Mouse (Mus musculus) liver, embryonic 11.5 days (tissue): ENCODE results near the gene Col4a2. TPM values are rescaled to one million over a fixed set of nuclear protein-coding genes. Genes with fewer than 3 reads are reported as not detected.
A peak's percentile ranks its signal among the peaks of the same experiment; 100 is the strongest.

ENCODE experiments used
- ATAC-seq: fragments of 200-750 bp; cut with Nextera tagmentation; replicated peaks from 2 replicates; pipeline ENCODE4 v1.8.0; 2017; ENCODE audit warnings: moderate number of reproducible peaks, mild to moderate bottlenecking, moderate TSS enrichment, moderate library complexity; ENCODE audit not compliant: low FRiP score
- DNase-seq: peaks from one replicate; pipeline ENCODE4 v3.0.0-alpha.2; 2017; ENCODE audit warnings: low spot score
- H3K27ac ChIP-seq: fragments of 300-500 bp; sonication (generic); 2 replicates; pipeline ENCODE4 v1.5.1; 2014; ENCODE audit warnings: mild to moderate bottlenecking, low read depth, low read length, control low read depth
- H3K27me3 ChIP-seq: fragments of 300-500 bp; sonication (generic); replicated peaks from 2 replicates; pipeline ENCODE4 v1.6.1; 2014; ENCODE audit warnings: low read length, mixed read lengths; ENCODE audit not compliant: control insufficient read depth, insufficient read depth
- H3K36me3 ChIP-seq: fragments of 300-500 bp; sonication (generic); 2 replicates; pipeline ENCODE4 v1.6.1; 2014; ENCODE audit warnings: mild to moderate bottlenecking, low read length, moderate library complexity, mixed read lengths; ENCODE audit not compliant: control insufficient read depth, insufficient read depth
- H3K4me1 ChIP-seq: fragments of 300-500 bp; sonication (generic); replicated peaks from 2 replicates; pipeline ENCODE4 v1.6.1; 2014; ENCODE audit warnings: low read length, mixed read lengths; ENCODE audit not compliant: control insufficient read depth, insufficient read depth
- H3K4me2 ChIP-seq: fragments of 300-500 bp; sonication (generic); 2 replicates; pipeline ENCODE4 v1.6.1; 2014; ENCODE audit warnings: mild to moderate bottlenecking, control low read depth, moderate library complexity
- H3K4me3 ChIP-seq: fragments of 300-500 bp; sonication (generic); 2 replicates; pipeline ENCODE4 v1.5.1; 2014; ENCODE audit warnings: low read depth, low read length, control low read depth
- H3K9ac ChIP-seq: fragments of 300-500 bp; sonication (generic); 2 replicates; pipeline ENCODE4 v1.6.1; 2014; ENCODE audit warnings: low read depth, low read length, control low read depth
- H3K9me3 ChIP-seq: fragments of 300-500 bp; sonication (generic); 2 replicates; pipeline ENCODE4 v1.6.1; 2016; ENCODE audit warnings: low read length, inconsistent platforms, mixed read lengths; ENCODE audit not compliant: control insufficient read depth
- WGBS: fragments of 180-500 bp; shearing (Covaris S2); extraction: QIAGEN DNeasy Blood & Tissue Kit; methylation state at CpG from one replicate; pipeline ENCODE4 v1.1.7; 2014; 5-methylcytosine and 5-hydroxymethylcytosine counted together
- polyA plus RNA-seq: library from polyadenylated mRNA; unstranded; fragments of >200 nt; fragmentation: Nextera tagmentation; extraction: Ambion mirVana; gene quantifications from 2 replicates; pipeline ENCODE4 v1.2.1, GENCODE M21; 2014

Col4a2 gene
- polyA plus RNA-seq, 1 experiment from 2014 or later = 12.2 TPM

- DNase-seq = no peak
- H3K4me1 ChIP-seq = peaks cover 8% of the 10 kb centered on the region
These were observed 160.5 kb downstream of the Col4a2 start for GRCm38 (mm10) chr8:11473072-11473471.

GRCm38 (mm10) chr8:11475397-11475796 lies 162.8 kb downstream of the Col4a2 start:
- ATAC-seq (no peak), DNase-seq (no peak)
- Histone ChIP-seq H3K36me3 (no peaks in the 10 kb centered on the region), H3K27ac (no peak overlapping the region), H3K9ac (no peak overlapping the region), H3K4me2 (no peak overlapping the region), H3K27me3 (peaks cover 81% of the 10 kb centered on the region), H3K9me3 (no peaks in the 10 kb centered on the region), H3K4me3 (no peak overlapping the region), H3K4me1 (peaks cover 17% of the 10 kb centered on the region)
- WGBS = 8% methylated on average over 9 of the region's 10 CpGs

More at GRCm38 (mm10) chr8:11473072-11473471, 160.5 kb downstream of the Col4a2 start:
- 37% methylated on average over 4 of the region's 4 CpGs for WGBS
- peak; percentile 51 for ATAC-seq
- no peak overlapping the region for H3K9ac ChIP-seq
- H3K27ac ChIP-seq = no peak overlapping the region
- H3K36me3 ChIP-seq = no peaks in the 10 kb centered on the region
- peaks cover 58% of the 10 kb centered on the region for H3K27me3 ChIP-seq
- no peak overlapping the region for H3K4me2 ChIP-seq
- no peaks in the 10 kb centered on the region for H3K9me3 ChIP-seq
- no peak overlapping the region for H3K4me3 ChIP-seq

GRCm38 (mm10) chr8:11475876-11476275 lies 163.3 kb downstream of the Col4a2 start:
- no peak for ATAC-seq
- no peaks in the 10 kb centered on the region for H3K9me3 ChIP-seq
- peaks cover 17% of the 10 kb centered on the region for H3K4me1 ChIP-seq
- 4% methylated on average over 2 of the region's 2 CpGs for WGBS
- H3K4me2 ChIP-seq = peak overlapping the region; percentile 95
- H3K9ac ChIP-seq = no peak overlapping the region
- no peak for DNase-seq
- no peak overlapping the region for H3K27ac ChIP-seq
- H3K27me3 ChIP-seq = peaks cover 83% of the 10 kb centered on the region
- no peaks in the 10 kb centered on the region for H3K36me3 ChIP-seq
- H3K4me3 ChIP-seq = no peak overlapping the region

DNA sequence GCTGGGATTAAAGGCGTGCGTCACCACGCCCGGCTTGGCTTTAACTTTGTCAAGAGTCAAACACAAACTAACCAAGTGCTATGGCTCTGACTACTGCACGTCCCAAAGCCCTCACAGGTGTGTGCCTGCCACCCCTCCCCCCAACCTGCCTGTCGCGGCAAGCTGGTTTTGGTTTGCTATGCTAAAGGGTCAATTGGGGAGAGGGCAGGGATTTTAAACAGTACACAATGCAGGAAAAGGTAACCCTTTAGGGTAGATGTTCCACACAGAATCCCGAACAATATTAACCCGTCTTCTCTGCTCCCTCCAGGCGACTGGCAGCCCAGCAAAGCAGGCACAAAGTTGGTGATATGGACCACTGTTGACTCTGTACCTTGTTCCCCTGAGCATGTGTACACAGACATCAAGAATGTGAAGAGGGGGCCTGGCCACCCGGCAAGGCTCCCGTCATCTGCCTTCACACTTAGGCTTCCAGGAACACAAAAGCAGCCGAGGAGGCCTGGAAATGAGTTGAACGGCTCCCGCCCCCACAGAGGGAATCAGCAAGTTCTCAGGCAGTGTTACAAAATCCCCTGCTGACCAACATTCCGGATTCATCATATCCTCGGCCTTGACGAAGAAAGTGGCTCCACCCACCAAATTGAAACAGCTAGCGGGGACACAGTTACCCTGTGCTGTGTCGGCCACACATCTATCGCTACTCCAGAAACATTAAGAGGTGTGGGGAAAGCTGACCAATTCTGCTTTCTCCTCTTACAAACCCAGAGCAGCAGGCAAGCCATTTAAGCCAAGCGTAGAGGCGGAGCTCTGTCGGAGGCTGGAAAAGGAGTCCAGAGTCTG lies 164.0 kb downstream of the Col4a2 start:
- WGBS = 8% methylated on average over 24 of the region's 24 CpGs
- peak overlapping the region; percentile 25; the same call in 1 of the 2 replicates for H3K27ac ChIP-seq
- no peak overlapping the region for H3K9ac ChIP-seq
- peak overlapping the region; percentile 63 for H3K4me3 ChIP-seq
- no peak for DNase-seq
- H3K27me3 ChIP-seq = peaks cover 85% of the 10 kb centered on the region
- H3K4me2 ChIP-seq = peak overlapping the region; percentile 95
- no peaks in the 10 kb centered on the region for H3K9me3 ChIP-seq
- peaks cover 17% of the 10 kb centered on the region for H3K4me1 ChIP-seq
- no peaks in the 10 kb centered on the region for H3K36me3 ChIP-seq
- ATAC-seq = no peak

DNA sequence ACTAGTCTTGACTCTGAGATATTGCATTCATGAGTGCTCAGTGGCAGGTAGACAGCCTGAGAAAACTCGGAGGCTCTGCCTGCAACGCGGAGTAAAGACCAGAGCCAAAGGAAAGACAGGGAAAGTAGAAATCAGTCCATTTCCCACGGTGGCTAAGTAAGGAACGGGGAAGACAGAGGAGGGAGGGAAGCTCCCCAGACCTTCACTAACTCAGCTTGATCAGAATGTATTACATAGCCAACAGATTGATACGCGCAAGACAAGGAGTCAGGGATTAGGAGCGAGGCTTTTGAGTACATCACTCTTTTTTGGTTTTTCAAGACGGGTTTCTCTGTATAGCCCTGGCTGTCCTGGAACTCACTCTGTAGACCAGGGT lies 164.6 kb downstream of the Col4a2 start:
- Histone ChIP-seq H3K4me2 (peak overlapping the region; percentile 95), H3K9me3 (no peaks in the 10 kb centered on the region), H3K4me1 (peaks cover 17% of the 10 kb centered on the region), H3K9ac (no peak overlapping the region), H3K36me3 (no peaks in the 10 kb centered on the region), H3K4me3 (peak overlapping the region; percentile 63), H3K27ac (no peak overlapping the region), H3K27me3 (peaks cover 91% of the 10 kb centered on the region)
- ATAC-seq (no peak), DNase-seq (no peak)
- 5% methylated on average over 9 of the region's 9 CpGs for whole genome bisulfite sequencing

DNA sequence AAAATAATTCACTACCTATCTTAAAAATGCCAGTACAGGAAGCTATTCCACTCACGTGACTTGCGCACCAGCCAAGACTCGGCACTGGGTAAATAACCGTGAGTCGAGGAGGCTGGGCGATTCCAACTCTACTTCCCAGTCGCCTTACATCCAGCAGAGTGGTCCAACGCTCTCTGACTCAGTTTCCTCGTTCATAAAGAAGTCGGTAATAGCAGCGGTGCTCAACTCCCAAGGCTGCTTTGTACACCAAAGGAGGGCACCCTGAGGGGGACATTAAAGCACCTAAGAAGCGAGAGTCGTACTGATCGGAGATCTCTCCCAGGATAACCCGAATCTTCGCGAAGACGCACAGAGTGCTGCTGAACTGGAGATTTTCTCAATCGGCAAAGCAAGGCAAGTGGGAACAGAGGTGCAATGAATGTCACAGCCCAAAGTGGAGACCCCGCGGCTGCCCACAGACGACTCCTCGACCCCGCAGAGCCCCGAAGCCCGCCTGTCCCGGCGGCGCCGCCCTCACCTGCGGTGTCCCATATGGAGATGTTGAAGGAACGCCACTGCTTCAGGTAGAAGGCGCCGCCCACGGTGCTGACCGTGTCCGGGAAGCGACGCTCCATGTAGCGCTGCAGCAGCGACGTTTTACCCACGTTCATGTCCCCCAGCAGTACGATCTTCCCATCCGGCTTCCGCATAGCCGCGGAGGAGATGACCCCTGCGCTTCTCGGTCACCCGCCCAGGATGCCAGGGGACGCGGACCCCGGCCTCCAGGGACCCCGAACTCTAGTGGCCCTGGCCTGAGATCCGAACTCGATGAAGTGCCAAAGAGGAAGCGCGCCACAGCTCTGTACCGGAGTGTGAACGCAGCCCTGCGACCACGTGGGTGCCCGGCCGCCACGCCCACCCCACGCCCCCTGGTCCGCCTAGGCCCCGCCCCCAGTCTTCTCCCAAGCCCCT lies 165.5 kb downstream of the Col4a2 start, which contains the start of gene Rab20:
Gene Rab20, minus strand, starts transcription at position 900 of the 951 bp plus-strand sequence.
- H3K27me3 ChIP-seq = peaks cover 90% of the 10 kb centered on the region
- under 1% methylated on average over 69 of the region's 69 CpGs for WGBS
- H3K9me3 ChIP-seq = no peaks in the 10 kb centered on the region
- no peaks in the 10 kb centered on the region for H3K36me3 ChIP-seq
- peaks cover 17% of the 10 kb centered on the region for H3K4me1 ChIP-seq
- peak within 1 kb of the TSS; percentile 53 for H3K9ac ChIP-seq
- ATAC-seq (peak; percentile 59), DNase-seq (peak; percentile 75)
- H3K4me2 ChIP-seq = peak within 1 kb of the TSS; percentile 95
- H3K27ac ChIP-seq = no peak within 1 kb of the TSS
- H3K4me3 ChIP-seq = peak within 1 kb of the TSS; percentile 63

GRCm38 (mm10) chr8:11478807-11479527 lies 166.4 kb downstream of the Col4a2 start:
- H3K4me1 ChIP-seq = peaks cover 14% of the 10 kb centered on the region
- ATAC-seq (peak; percentile 29; the same call in 1 of the 2 replicates), DNase-seq (no peak)
- no peaks in the 10 kb centered on the region for H3K9me3 ChIP-seq
- H3K36me3 ChIP-seq = no peaks in the 10 kb centered on the region
- peaks cover 82% of the 10 kb centered on the region for H3K27me3 ChIP-seq
- H3K27ac ChIP-seq = no peak overlapping the region
- H3K4me2 ChIP-seq = peak overlapping the region; percentile 95
- WGBS = 5% methylated on average over 23 of the region's 23 CpGs
- peak overlapping the region; percentile 63 for H3K4me3 ChIP-seq
- no peak overlapping the region for H3K9ac ChIP-seq

- H3K4me1 ChIP-seq = peaks cover 13% of the 10 kb centered on the region
- ATAC-seq (no peak), DNase-seq (no peak)
- peaks cover 75% of the 10 kb centered on the region for H3K27me3 ChIP-seq
- no peaks in the 10 kb centered on the region for H3K36me3 ChIP-seq
- H3K4me3 ChIP-seq = no peak overlapping the region
- H3K9me3 ChIP-seq = no peaks in the 10 kb centered on the region
- WGBS = 13% methylated on average over 14 of the region's 14 CpGs
- no peak overlapping the region for H3K27ac ChIP-seq
- H3K9ac ChIP-seq = no peak overlapping the region
- no peak overlapping the region for H3K4me2 ChIP-seq
These were observed 167.0 kb downstream of the Col4a2 start for GRCm38 (mm10) chr8:11479591-11479990.
